Mouse (Mus musculus): Measurements from ENCODE around the gene Ldb2. TPM values are rescaled to one million over a fixed set of nuclear protein-coding genes. Genes with fewer than 3 reads are reported as not detected.
A peak's percentile ranks its signal among the peaks of the same experiment; 100 is the strongest.

Ldb2 gene
- polyA plus RNA-seq, 1 experiment from 2014 or later = 47.8 TPM

- no peaks in the 10 kb centered on the region for H3K27me3 ChIP-seq
- no peak for ATAC-seq (ENCODE audit: borderline replicate concordance, extremely low read depth, low FRiP score, low TSS enrichment)
- 54% methylated on average over 3 of the region's 3 CpGs for WGBS
Measured at GRCm38 (mm10) chr5:44529466-44529865, 270.0 kb downstream of the Ldb2 start.

GRCm38 (mm10) chr5:44529001-44529400 is 270.5 kb downstream of the Ldb2 start:
- no peak overlapping the region for H3K4me2 ChIP-seq
- no peaks in the 10 kb centered on the region for H3K9me3 ChIP-seq
- H3K36me3 ChIP-seq = no peaks in the 10 kb centered on the region
- H3K27me3 ChIP-seq = no peaks in the 10 kb centered on the region
- 40% methylated on average over 1 of the region's 1 CpGs for WGBS
- H3K9ac ChIP-seq = no peak overlapping the region
- no peak for ATAC-seq (ENCODE audit: borderline replicate concordance, extremely low read depth, low FRiP score, low TSS enrichment)
- no peaks in the 10 kb centered on the region for H3K4me1 ChIP-seq
- no peak overlapping the region for H3K4me3 ChIP-seq
- no peak overlapping the region for H3K27ac ChIP-seq

More at GRCm38 (mm10) chr5:44529466-44529865, 270.0 kb downstream of the Ldb2 start:
- Histone ChIP-seq H3K4me1 (no peaks in the 10 kb centered on the region), H3K9ac (no peak overlapping the region), H3K4me3 (no peak overlapping the region), H3K27ac (no peak overlapping the region), H3K4me2 (no peak overlapping the region), H3K36me3 (no peaks in the 10 kb centered on the region), H3K9me3 (no peaks in the 10 kb centered on the region)

- no peak for ATAC-seq (ENCODE audit: borderline replicate concordance, extremely low read depth, low FRiP score, low TSS enrichment)
- H3K36me3 ChIP-seq = no peaks in the 10 kb centered on the region
- WGBS = 82% methylated on average over 5 of the region's 5 CpGs
- H3K27me3 ChIP-seq = no peaks in the 10 kb centered on the region
- H3K4me3 ChIP-seq = no peak overlapping the region
- H3K4me2 ChIP-seq = no peak overlapping the region
- H3K9ac ChIP-seq = no peak overlapping the region
- no peaks in the 10 kb centered on the region for H3K9me3 ChIP-seq
- no peaks in the 10 kb centered on the region for H3K4me1 ChIP-seq
- no peak overlapping the region for H3K27ac ChIP-seq
Measured at GRCm38 (mm10) chr5:44505221-44505620, 294.3 kb downstream of the Ldb2 start.

- ATAC-seq (ENCODE audit: borderline replicate concordance, extremely low read depth, low FRiP score, low TSS enrichment) = no peak
- Histone ChIP-seq H3K36me3 (no peaks in the 10 kb centered on the region), H3K27ac (no peak overlapping the region), H3K9ac (no peak overlapping the region), H3K4me1 (no peaks in the 10 kb centered on the region), H3K27me3 (no peaks in the 10 kb centered on the region), H3K4me3 (no peak overlapping the region), H3K9me3 (no peaks in the 10 kb centered on the region), H3K4me2 (no peak overlapping the region)
- 40% methylated on average over 5 of the region's 5 CpGs for WGBS
Measured at GRCm38 (mm10) chr5:44504786-44505185, 294.7 kb downstream of the Ldb2 start.

- H3K27me3 ChIP-seq = no peaks in the 10 kb centered on the region
- H3K4me2 ChIP-seq = no peak overlapping the region
- no peak overlapping the region for H3K27ac ChIP-seq
- no peaks in the 10 kb centered on the region for H3K36me3 ChIP-seq
- no peaks in the 10 kb centered on the region for H3K9me3 ChIP-seq
- no peak for ATAC-seq (ENCODE audit: borderline replicate concordance, extremely low read depth, low FRiP score, low TSS enrichment)
- H3K4me3 ChIP-seq = no peak overlapping the region
- no peak overlapping the region for H3K9ac ChIP-seq
- WGBS = 92% methylated on average over 1 of the region's 1 CpGs
- 0 out of 2 replicates have a peak, but pooled peaks cover 2% of the 10 kb centered on the region for H3K4me1 ChIP-seq
Measured at GRCm38 (mm10) chr5:44498229-44498628, 301.3 kb downstream of the Ldb2 start.

- H3K36me3 ChIP-seq = no peaks in the 10 kb centered on the region
- no peaks in the 10 kb centered on the region for H3K27me3 ChIP-seq
- no peak overlapping the region for H3K4me2 ChIP-seq
- H3K4me3 ChIP-seq = no peak overlapping the region
- H3K9ac ChIP-seq = no peak overlapping the region
- H3K4me1 ChIP-seq = 0 out of 2 replicates have a peak, but pooled peaks cover 2% of the 10 kb centered on the region
- no peak overlapping the region for H3K27ac ChIP-seq
- no peaks in the 10 kb centered on the region for H3K9me3 ChIP-seq
- WGBS = 82% methylated on average over 3 of the region's 3 CpGs
- ATAC-seq (ENCODE audit: borderline replicate concordance, extremely low read depth, low FRiP score, low TSS enrichment) = no peak
Measured at GRCm38 (mm10) chr5:44496854-44497253, 302.6 kb downstream of the Ldb2 start.

GRCm38 (mm10) chr5:44495092-44495491 is 304.4 kb downstream of the Ldb2 start:
- Histone ChIP-seq H3K4me3 (no peak overlapping the region), H3K36me3 (no peaks in the 10 kb centered on the region), H3K27me3 (no peaks in the 10 kb centered on the region), H3K9me3 (no peaks in the 10 kb centered on the region), H3K4me1 (0 out of 2 replicates have a peak, but pooled peaks cover 2% of the 10 kb centered on the region), H3K4me2 (no peak overlapping the region; the same call in 1 of the 2 replicates), H3K9ac (no peak overlapping the region), H3K27ac (peak overlapping the region; percentile 61; the same call in 1 of the 2 replicates)
- no peak for ATAC-seq (ENCODE audit: borderline replicate concordance, extremely low read depth, low FRiP score, low TSS enrichment)
- 42% methylated on average over 4 of the region's 4 CpGs for WGBS

GRCm38 (mm10) chr5:44494133-44494532 is 305.3 kb downstream of the Ldb2 start:
- Histone ChIP-seq H3K36me3 (no peaks in the 10 kb centered on the region), H3K9ac (no peak overlapping the region), H3K4me3 (no peak overlapping the region), H3K4me2 (0 out of 2 replicates have a peak overlapping the region, but pooled peaks have one; percentile 27), H3K27ac (peak overlapping the region; percentile 61), H3K4me1 (0 out of 2 replicates have a peak, but pooled peaks cover 2% of the 10 kb centered on the region), H3K27me3 (no peaks in the 10 kb centered on the region), H3K9me3 (no peaks in the 10 kb centered on the region)
- ATAC-seq (ENCODE audit: borderline replicate concordance, extremely low read depth, low FRiP score, low TSS enrichment) = no peak
- 33% methylated on average over 9 of the region's 9 CpGs for WGBS

- H3K27me3 ChIP-seq = no peaks in the 10 kb centered on the region
- H3K9ac ChIP-seq = no peak overlapping the region
- H3K4me3 ChIP-seq = no peak overlapping the region
- 91% methylated on average over 1 of the region's 1 CpGs for WGBS
- no peak overlapping the region for H3K4me2 ChIP-seq
- H3K36me3 ChIP-seq = no peaks in the 10 kb centered on the region
- H3K4me1 ChIP-seq = 0 out of 2 replicates have a peak, but pooled peaks cover 2% of the 10 kb centered on the region
- H3K9me3 ChIP-seq = no peaks in the 10 kb centered on the region
- no peak overlapping the region for H3K27ac ChIP-seq
- no peak for ATAC-seq (ENCODE audit: borderline replicate concordance, extremely low read depth, low FRiP score, low TSS enrichment)
Measured at GRCm38 (mm10) chr5:44491526-44491925, 308.0 kb downstream of the Ldb2 start.

- WGBS = 90% methylated on average over 6 of the region's 6 CpGs
- H3K27me3 ChIP-seq = no peaks in the 10 kb centered on the region
- no peak overlapping the region for H3K4me3 ChIP-seq
- no peaks in the 10 kb centered on the region for H3K9me3 ChIP-seq
- no peaks in the 10 kb centered on the region for H3K36me3 ChIP-seq
- H3K4me1 ChIP-seq = 0 out of 2 replicates have a peak, but pooled peaks cover 2% of the 10 kb centered on the region
- H3K27ac ChIP-seq = no peak overlapping the region
- H3K4me2 ChIP-seq = no peak overlapping the region
- H3K9ac ChIP-seq = no peak overlapping the region
- no peak for ATAC-seq (ENCODE audit: borderline replicate concordance, extremely low read depth, low FRiP score, low TSS enrichment)
Measured at GRCm38 (mm10) chr5:44490462-44490861, 309.0 kb downstream of the Ldb2 start.

- Histone ChIP-seq H3K27ac (no peak overlapping the region), H3K4me2 (no peak overlapping the region), H3K27me3 (no peaks in the 10 kb centered on the region), H3K4me1 (no peaks in the 10 kb centered on the region), H3K9ac (no peak overlapping the region), H3K4me3 (no peak overlapping the region), H3K36me3 (no peaks in the 10 kb centered on the region), H3K9me3 (no peaks in the 10 kb centered on the region)
- 0 out of 2 replicates have a peak, but pooled peaks have one; percentile 46 for ATAC-seq (ENCODE audit: borderline replicate concordance, extremely low read depth, low FRiP score, low TSS enrichment)
- WGBS = 62% methylated on average over 11 of the region's 11 CpGs
Measured at GRCm38 (mm10) chr5:44483426-44484106, 315.9 kb downstream of the Ldb2 start.

- Histone ChIP-seq H3K27me3 (no peaks in the 10 kb centered on the region), H3K9me3 (no peaks in the 10 kb centered on the region), H3K27ac (no peak overlapping the region), H3K4me3 (no peak overlapping the region), H3K4me2 (no peak overlapping the region), H3K9ac (no peak overlapping the region), H3K36me3 (0 out of 2 replicates have a peak, but pooled peaks cover 3% of the 10 kb centered on the region), H3K4me1 (no peaks in the 10 kb centered on the region)
- no peak for ATAC-seq (ENCODE audit: borderline replicate concordance, extremely low read depth, low FRiP score, low TSS enrichment)
- 83% methylated on average over 4 of the region's 4 CpGs for WGBS
Measured at GRCm38 (mm10) chr5:44481406-44481805, 318.1 kb downstream of the Ldb2 start.
